Mouse (Mus musculus) A20 (cell line): ENCODE measurements around the gene Cox19.

Source experiments
- DNase-seq: peaks from one replicate; pipeline ENCODE4 v3.0.0-alpha.2; 2011; ENCODE audit warnings: low read depth, low spot score

Gene Cox19

GRCm38 (mm10) chr5:139381586-139382513 is 30.6 kb upstream of the Cox19 start:
- peak; percentile 65 for DNase-seq

GRCm38 (mm10) chr5:139380385-139381248 is 29.4 kb upstream of the Cox19 start:
- peak; percentile 78 for DNase-seq

GRCm38 (mm10) chr5:139379771-139380384 is 28.7 kb upstream of the Cox19 start:
- DNase-seq, result no peak

GRCm38 (mm10) chr5:139378986-139379629 is 27.9 kb upstream of the Cox19 start:
- no peak for DNase-seq

GRCm38 (mm10) chr5:139378271-139378556 is 27.0 kb upstream of the Cox19 start:
- no peak for DNase-seq

- DNase-seq, result no peak
These were observed 26.5 kb upstream of the Cox19 start, which contains the start of gene Gpr146 for GRCm38 (mm10) chr5:139377468-139378270. Gene Gpr146 (plus strand): TSS chr5:139377697.

GRCm38 (mm10) chr5:139374841-139375240 is 23.6 kb upstream of the Cox19 start:
- DNase-seq, result no peak

GRCm38 (mm10) chr5:139373889-139374444 is 22.7 kb upstream of the Cox19 start:
- DNase-seq, result no peak

- DNase-seq, result no peak
These were observed 21.9 kb upstream of the Cox19 start for GRCm38 (mm10) chr5:139373126-139373525.

- DNase-seq, result peak; percentile 94
These were observed 20.6 kb upstream of the Cox19 start for GRCm38 (mm10) chr5:139371631-139372401.

- no peak for DNase-seq
These were observed 19.9 kb upstream of the Cox19 start for GRCm38 (mm10) chr5:139371118-139371517.

GRCm38 (mm10) chr5:139370336-139370735 is 19.1 kb upstream of the Cox19 start:
- DNase-seq, result no peak

- no peak for DNase-seq
These were observed 17.6 kb upstream of the Cox19 start for GRCm38 (mm10) chr5:139368638-139369320.

- no peak for DNase-seq
These were observed 16.8 kb upstream of the Cox19 start for GRCm38 (mm10) chr5:139367884-139368458.

GRCm38 (mm10) chr5:139366484-139366883 is 15.3 kb upstream of the Cox19 start:
- DNase-seq, result no peak

GRCm38 (mm10) chr5:139365827-139366226 is 14.6 kb upstream of the Cox19 start:
- DNase-seq, result peak; percentile 60

- no peak for DNase-seq
These were observed 13.8 kb upstream of the Cox19 start for GRCm38 (mm10) chr5:139364911-139365571.

- peak; percentile 71 for DNase-seq
These were observed 13.2 kb upstream of the Cox19 start for GRCm38 (mm10) chr5:139364260-139364910.
